Mouse (Mus musculus) MEL (cell line): Measurements from ENCODE around the gene Eloa. TPM values are rescaled to one million over a fixed set of nuclear protein-coding genes. Genes with fewer than 3 reads are reported as not detected.
A peak's percentile ranks its signal among the peaks of the same experiment; 100 is the strongest.

ENCODE experiments used
- DNase-seq: peaks from one replicate; pipeline ENCODE4 v3.0.0; 2011; ENCODE audit warnings: low read depth, low spot score
- H3K27ac ChIP-seq: 2 replicates; pipeline ENCODE4 v1.5.1; 2012; ENCODE audit warnings: low read depth, mild to moderate bottlenecking, control low read depth, low read length, moderate library complexity; ENCODE audit not compliant: control insufficient read depth
- H3K27me3 ChIP-seq, 2 experiments: fragments of 150-350 bp in 1 of 2; sonication (generic) in 1 of 2; 2 replicates each; pipeline ENCODE4 v1.6.1; 2012; ENCODE audit warnings: low read length in 2 of 2, mild to moderate bottlenecking in 2 of 2, improper control_type of control experiment in 1 of 2, moderate library complexity in 1 of 2; ENCODE audit not compliant: insufficient read depth in 2 of 2, control insufficient read depth in 1 of 2
- H3K36me3 ChIP-seq, 2 experiments: 2 replicates each; pipeline ENCODE4 v1.6.1; 2012 to 2014; ENCODE audit warnings: low read length in 2 of 2, improper control_type of control experiment in 1 of 2, inconsistent platforms in 1 of 2, mild to moderate bottlenecking in 1 of 2; ENCODE audit not compliant: insufficient read depth in 2 of 2, control insufficient read depth in 1 of 2
- H3K4me1 ChIP-seq, 2 experiments: fragments of 150-350 bp in 1 of 2; sonication (generic) in 1 of 2; 2 replicates each; pipeline ENCODE4 v1.6.1; 2012; ENCODE audit warnings: low read length in 2 of 2, improper control_type of control experiment in 1 of 2, mild to moderate bottlenecking in 1 of 2; ENCODE audit not compliant: insufficient read depth in 2 of 2, control insufficient read depth in 1 of 2
- H3K4me3 ChIP-seq, 2 experiments: fragments of 150-350 bp in 1 of 2; sonication (generic) in 1 of 2; 2 replicates each; pipeline ENCODE4 v1.5.1; 2012; ENCODE audit warnings: low read depth in 2 of 2, low read length in 2 of 2, mild to moderate bottlenecking in 2 of 2, moderate library complexity in 2 of 2, control low read depth in 1 of 2, improper control_type of control experiment in 1 of 2; ENCODE audit not compliant: control insufficient read depth in 1 of 2, insufficient read depth in 1 of 2
- H3K79me2 ChIP-seq: 2 replicates; pipeline ENCODE4 v1.6.1; 2012; ENCODE audit warnings: mild to moderate bottlenecking, low read length, moderate library complexity; ENCODE audit not compliant: control insufficient read depth, poor library complexity, insufficient read depth
- H3K9ac ChIP-seq: 2 replicates; pipeline ENCODE4 v1.6.1; 2012; ENCODE audit warnings: low read depth, mild to moderate bottlenecking, control low read depth, low read length, moderate library complexity; ENCODE audit not compliant: control insufficient read depth, poor library complexity, severe bottlenecking
- H3K9me3 ChIP-seq: fragments of 150-350 bp; sonication (generic); replicated peaks from 2 replicates; pipeline ENCODE4 v1.6.1; 2012; ENCODE audit warnings: mild to moderate bottlenecking, low read length, improper control_type of control experiment, moderate library complexity; ENCODE audit not compliant: insufficient read depth
- BHLHE40 ChIP-seq: IDR thresholded peaks from 2 replicates; pipeline ENCODE4 v1.6.1; 2012; ENCODE audit warnings: low read depth, mild to moderate bottlenecking, inconsistent platforms, low read length, improper control_type of control experiment, borderline replicate concordance
- CHD1 ChIP-seq: IDR thresholded peaks from 2 replicates; pipeline ENCODE4 v1.6.1; 2012; ENCODE audit warnings: low read depth, mild to moderate bottlenecking, inconsistent platforms, low read length, improper control_type of control experiment
- E2F4 ChIP-seq: IDR thresholded peaks from 2 replicates; pipeline ENCODE4 v1.6.1; 2011; ENCODE audit warnings: low read depth, low read length, improper control_type of control experiment, borderline replicate concordance
- ELF1 ChIP-seq: IDR thresholded peaks from 2 replicates; pipeline ENCODE4 v1.6.1; 2014; ENCODE audit warnings: low read depth, mild to moderate bottlenecking, inconsistent platforms, low read length, improper control_type of control experiment, moderate library complexity
- ETS1 ChIP-seq: IDR thresholded peaks from 2 replicates; pipeline ENCODE4 v1.6.1; 2012; ENCODE audit warnings: low read depth, mild to moderate bottlenecking, inconsistent platforms, low read length, improper control_type of control experiment, moderate library complexity
- GABPA ChIP-seq: IDR thresholded peaks from 2 replicates; pipeline ENCODE4 v1.6.1; 2012; ENCODE audit warnings: low read depth, mild to moderate bottlenecking, inconsistent platforms, low read length, improper control_type of control experiment, moderate library complexity
- GATA1 ChIP-seq: IDR thresholded peaks from 2 replicates; pipeline ENCODE4 v1.6.1; 2011; ENCODE audit warnings: low read depth, low read length, improper control_type of control experiment
- HCFC1 ChIP-seq: IDR thresholded peaks from 2 replicates; pipeline ENCODE4 v1.6.1; 2012; ENCODE audit warnings: low read depth, mild to moderate bottlenecking, inconsistent platforms, low read length, improper control_type of control experiment, moderate library complexity
- JUND ChIP-seq: IDR thresholded peaks from 2 replicates; pipeline ENCODE4 v1.6.1; 2011; ENCODE audit warnings: low read depth, mild to moderate bottlenecking, improper control_type of control experiment, low read length
- KAT2A ChIP-seq: conservative IDR thresholded peaks from 2 replicates; pipeline ENCODE4 v1.6.1; 2012; ENCODE audit warnings: low read depth, low read length, improper control_type of control experiment, inconsistent platforms
- MAFK ChIP-seq: IDR thresholded peaks from 2 replicates; pipeline ENCODE4 v1.6.1; 2011; ENCODE audit warnings: low read depth, mild to moderate bottlenecking, low read length, improper control_type of control experiment, borderline replicate concordance
- MAX ChIP-seq: IDR thresholded peaks from 2 replicates; pipeline ENCODE4 v1.6.1; 2011; ENCODE audit warnings: low read length, improper control_type of control experiment
- MAZ ChIP-seq: IDR thresholded peaks from 2 replicates; pipeline ENCODE4 v1.6.1; 2012; ENCODE audit warnings: low read depth, mild to moderate bottlenecking, inconsistent platforms, low read length, improper control_type of control experiment
- MEF2A ChIP-seq: IDR thresholded peaks from 2 replicates; pipeline ENCODE4 v1.6.1; 2014; ENCODE audit warnings: low read depth, mild to moderate bottlenecking, inconsistent platforms, low read length, improper control_type of control experiment; ENCODE audit not compliant: poor library complexity, insufficient replicate concordance, severe bottlenecking; ENCODE audit errors: extremely low read depth
- MXI1 ChIP-seq: IDR thresholded peaks from 2 replicates; pipeline ENCODE4 v1.6.1; 2011; ENCODE audit warnings: mild to moderate bottlenecking, low read depth, low read length, improper control_type of control experiment
- MYB ChIP-seq: IDR thresholded peaks from 2 replicates; pipeline ENCODE4 v1.6.1; 2011; ENCODE audit warnings: mild to moderate bottlenecking, low read depth, low read length, improper control_type of control experiment
- MYC ChIP-seq: IDR thresholded peaks from 2 replicates; pipeline ENCODE4 v1.6.1; 2011; ENCODE audit warnings: low read depth, mild to moderate bottlenecking, low read length, improper control_type of control experiment, moderate library complexity
- NELFE ChIP-seq: IDR thresholded peaks from 2 replicates; pipeline ENCODE4 v1.6.1; 2011; ENCODE audit warnings: low read depth, low read length, improper control_type of control experiment
- NRF1 ChIP-seq: IDR thresholded peaks from 2 replicates; pipeline ENCODE4 v1.6.1; 2014; ENCODE audit warnings: low read depth, mild to moderate bottlenecking, inconsistent platforms, low read length, improper control_type of control experiment, moderate library complexity; ENCODE audit not compliant: poor library complexity, insufficient read depth, severe bottlenecking
- POLR2AphosphoS2 ChIP-seq: IDR thresholded peaks from 2 replicates; pipeline ENCODE4 v1.6.1; 2011; ENCODE audit warnings: low read length, improper control_type of control experiment
- POLR2AphosphoS5 ChIP-seq: IDR thresholded peaks from 2 replicates; pipeline ENCODE4 v1.6.1; 2012; ENCODE audit warnings: low read depth, borderline replicate concordance, mild to moderate bottlenecking, inconsistent platforms, low read length, moderate library complexity, mixed read lengths
- RAD21 ChIP-seq: IDR thresholded peaks from 2 replicates; pipeline ENCODE4 v1.6.1; 2011; ENCODE audit warnings: mild to moderate bottlenecking, low read depth, low read length, improper control_type of control experiment
- SIN3A ChIP-seq: IDR thresholded peaks from 2 replicates; pipeline ENCODE4 v1.6.1; 2012; ENCODE audit warnings: low read length, improper control_type of control experiment, inconsistent platforms
- TAL1 ChIP-seq: IDR thresholded peaks from 2 replicates; pipeline ENCODE4 v1.6.1; 2012; ENCODE audit warnings: mild to moderate bottlenecking, inconsistent platforms, low read length, moderate library complexity, mixed read lengths
- TCF12 ChIP-seq: IDR thresholded peaks from 2 replicates; pipeline ENCODE4 v1.6.1; 2014; ENCODE audit warnings: low read depth, mild to moderate bottlenecking, inconsistent platforms, low read length, improper control_type of control experiment, moderate library complexity
- UBTF ChIP-seq: IDR thresholded peaks from 2 replicates; pipeline ENCODE4 v1.6.1; 2012; ENCODE audit warnings: low read depth, mild to moderate bottlenecking, inconsistent platforms, low read length, improper control_type of control experiment, moderate library complexity, borderline replicate concordance; ENCODE audit not compliant: insufficient read depth
- USF1 ChIP-seq: IDR thresholded peaks from 2 replicates; pipeline ENCODE4 v1.6.1; 2014; ENCODE audit warnings: low read depth, mild to moderate bottlenecking, inconsistent platforms, low read length, improper control_type of control experiment, moderate library complexity
- USF2 ChIP-seq, 2 experiments: IDR thresholded peaks; 2 replicates each; pipeline ENCODE4 v1.6.1; 2011 to 2012; ENCODE audit warnings: improper control_type of control experiment in 2 of 2, low read length in 2 of 2, borderline replicate concordance in 1 of 2, inconsistent platforms in 1 of 2, low read depth in 1 of 2, mild to moderate bottlenecking in 1 of 2; ENCODE audit not compliant: insufficient read depth in 1 of 2
- ZKSCAN1 ChIP-seq: IDR thresholded peaks from 2 replicates; pipeline ENCODE4 v1.6.1; 2012; ENCODE audit warnings: low read depth, mild to moderate bottlenecking, inconsistent platforms, low read length, improper control_type of control experiment, moderate library complexity
- ZMIZ1 ChIP-seq: IDR thresholded peaks from 2 replicates; pipeline ENCODE4 v1.6.1; 2012; ENCODE audit warnings: low read depth, mild to moderate bottlenecking, inconsistent platforms, low read length, improper control_type of control experiment, moderate library complexity
- ZNF384 ChIP-seq: IDR thresholded peaks from 2 replicates; pipeline ENCODE4 v1.6.1; 2012; ENCODE audit warnings: low read depth, mild to moderate bottlenecking, inconsistent platforms, low read length, improper control_type of control experiment
- polyA plus RNA-seq, 2 experiments: library from polyadenylated mRNA; stranded (reverse) in 1 of 2; unstranded in 1 of 2; fragments of >175 nt in 1 of 2; fragments of >200 nt in 1 of 2; gene quantifications; 2 replicates each; pipeline versions ENCODE4 v1.2.1 to v1.2.4; 2012; ENCODE audit warnings: low replicate concordance in 2 of 2, low read depth in 1 of 2; ENCODE audit not compliant: insufficient read length in 2 of 2, insufficient read depth in 1 of 2, missing spikeins in 1 of 2
- total RNA-seq: library from RNA; depleted of rRNA; stranded (reverse); fragments of 300-350 nt; gene quantifications from 2 replicates; pipeline ENCODE4 v1.2.3, GENCODE M21; 2012

Eloa gene
- total and polyA plus RNA-seq, 3 experiments = 30.8 to 41.4 (median 34.1) TPM

GRCm38 (mm10) chr4:136030968-136031909, 9.7 kb upstream of the Eloa start (continued):
- no peak for TF ChIP-seq MYB
- no peak for TF ChIP-seq USF2 (IDR thresholded peaks at IDR 0.05; ENCODE audit: borderline replicate concordance in 1 of 2, insufficient read depth in 1 of 2, low read depth in 1 of 2, low read length in 2 of 2)
- no peak for TF ChIP-seq RAD21
- TF ChIP-seq ZMIZ1 = no peak

GRCm38 (mm10) chr4:136028689-136029088, 7.1 kb upstream of the Eloa start:
- Histone ChIP-seq H3K27me3 (no peaks in the 10 kb centered on the region), H3K9ac (peak overlapping the region; percentile 80), H3K79me2 (no peaks in the 10 kb centered on the region; the same call in 1 of the 2 replicates), H3K36me3 (peaks cover 0 to 9% of the 10 kb centered on the region in 2 experiments; a peak in 2 of 4 replicates), H3K4me1 (peaks cover 10 to 23% of the 10 kb centered on the region in 2 experiments), H3K27ac (peak overlapping the region; percentile 94), H3K4me3 (peak overlapping the region; percentile 29 to 63), H3K9me3 (no peaks in the 10 kb centered on the region)
- DNase-seq = peak; percentile 66
- TF ChIP-seq ZNF384 (no peak), MAZ (no peak), CHD1 (no peak), GABPA (peak; percentile 92), NELFE (no peak), SIN3A (0 out of 2 replicates have a peak, but pooled peaks have one; percentile 14), USF2 (IDR thresholded peaks at IDR 0.05; ENCODE audit: borderline replicate concordance in 1 of 2, insufficient read depth in 1 of 2, low read depth in 1 of 2, low read length in 2 of 2) (no peak), ELF1 (no peak), JUND (no peak), TAL1 (no peak), MYB (no peak), HCFC1 (no peak), USF1 (no peak), ETS1 (peak; percentile 66; the same call in 1 of the 2 replicates), UBTF (no peak), BHLHE40 (no peak), NRF1 (no peak), TCF12 (no peak), KAT2A (no peak), MAFK (peak; percentile 93), GATA1 (peak; percentile 71), ZMIZ1 (no peak), MEF2A (peak; percentile 76; the same call in 1 of the 2 replicates), MAX (no peak), MXI1 (no peak; the same call in 1 of the 2 replicates), MYC (peak; percentile 6; the same call in 1 of the 2 replicates), POLR2AphosphoS5 (no peak), E2F4 (no peak), ZKSCAN1 (no peak), POLR2AphosphoS2 (no peak)
